In the genomic region with DNA sequence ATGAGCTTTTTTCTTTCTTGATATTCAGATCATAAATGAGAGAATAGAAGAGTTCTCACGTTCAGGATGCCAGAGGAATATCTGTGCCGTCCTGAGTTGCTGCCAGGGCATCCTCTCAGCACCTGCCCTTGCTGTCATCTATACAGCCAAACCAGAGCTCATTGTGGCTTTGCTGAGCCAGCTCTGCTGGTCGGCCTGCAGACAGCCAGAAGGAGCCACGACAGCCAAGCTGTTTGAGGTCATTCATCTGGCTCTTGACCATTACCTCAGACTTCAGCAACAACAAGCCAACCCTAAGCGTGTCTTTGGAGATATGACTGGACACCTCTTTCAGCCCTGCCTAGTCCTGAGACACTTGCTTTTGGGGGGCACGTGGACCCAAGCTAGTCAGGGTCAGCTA, we compare ENCODE assay signal across 27 mouse cellular contexts. TPM values are rescaled to one million over a fixed set of nuclear protein-coding genes. Genes with fewer than 3 reads are reported as not detected.
DNase-seq lines count a peak whose midpoint lies in the region; ATAC-seq and TF ChIP-seq lines count a peak whose summit lies in the region.
"Had no signal": no experiment of that assay in that cellular context is flagged by ENCODE, and none has a peak within 500 bp of the region (broad histone marks: within the 10 kb centered on the region; RNA-seq: fewer than 3 reads in every experiment).

No protein-coding gene starts in this region.

- no peak for TF ChIP-seq POLR2A in cerebellum, adult 2 months (IDR thresholded peaks at IDR 0.05; ENCODE audit: borderline replicate concordance, insufficient read depth, low read length)

- peak; percentile 26 for DNase-seq in gastrocnemius, adult 18-20 months (ENCODE audit: low spot score)
- DNase-seq in gastrocnemius, postnatal 10 days, result no peak
- peak; percentile 89 for DNase-seq in brain, adult 2 months (ENCODE audit: low read depth, low spot score)
- DNase-seq in cerebellum, adult 2 months, result peak; percentile 55 to 83
- peak; percentile 56 to 67 for DNase-seq in cerebellum, postnatal 14 days
- DNase-seq in frontal cortex, adult 2 months (ENCODE audit: extremely low spot score in 1 of 2, low spot score in 1 of 2), result no peak
- DNase-seq in forebrain, postnatal 0 days, result no peak
- DNase-seq: adrenal gland, adult 8-10 months; heart, adult 18-20 months; heart, postnatal 4 days; kidney, adult 11 months; kidney, postnatal 14 days; lung, embryonic 14.5 days; lung, postnatal 14 days; midbrain, embryonic 14.5 days had no signal

- peaks cover 52% of the 10 kb centered on the region for H3K36me3 ChIP-seq in forebrain, postnatal 0 days (ENCODE audit: insufficient read depth)
- peaks cover 78% of the 10 kb centered on the region for H3K36me3 ChIP-seq in forebrain, embryonic 15.5 days

- no peak overlapping the region for H3K9ac ChIP-seq in forebrain, postnatal 0 days
- H3K9ac ChIP-seq in forebrain, embryonic 15.5 days (replicated peaks), result no peak overlapping the region
- H3K9ac ChIP-seq: embryonic facial prominence, embryonic 13.5 days; hindbrain, embryonic 15.5 days; limb, embryonic 12.5 days; liver, embryonic 15.5 days; lung, embryonic 14.5 days had no signal

- peak overlapping the region; percentile 34; the same call in 1 of the 2 replicates for H3K27ac ChIP-seq in cerebellum, adult 2 months (ENCODE audit: insufficient read depth, low read length)
- no peak overlapping the region for H3K27ac ChIP-seq in forebrain, postnatal 0 days (ENCODE audit: low read depth, low read length)
- H3K27ac ChIP-seq in forebrain, embryonic 15.5 days (replicated peaks), result no peak overlapping the region
- H3K27ac ChIP-seq: embryonic facial prominence, embryonic 13.5 days; forebrain, embryonic 10.5 days; hindbrain, embryonic 15.5 days; layer of hippocampus, adult 2 months; left cerebral cortex, adult 2 months; limb, embryonic 12.5 days; liver, embryonic 15.5 days had no signal

- no peak for TF ChIP-seq CTCF in cerebellum, adult 2 months (IDR thresholded peaks at IDR 0.05; ENCODE audit: borderline replicate concordance, insufficient read depth, low read depth, low read length)
- no peak for TF ChIP-seq CTCF in forebrain, postnatal 0 days (IDR thresholded peaks at IDR 0.05; ENCODE audit: low read depth)

- H3K9me3 ChIP-seq in forebrain, postnatal 0 days (ENCODE audit: low read length), result no peaks in the 10 kb centered on the region
- no peaks in the 10 kb centered on the region for H3K9me3 ChIP-seq in forebrain, embryonic 15.5 days
- H3K9me3 ChIP-seq: embryonic facial prominence, embryonic 13.5 days; forebrain, embryonic 10.5 days; G1E; hindbrain, embryonic 15.5 days; limb, embryonic 12.5 days; liver, embryonic 15.5 days had no signal

- WGBS in cerebellum, adult 2 months, result 20% methylated on average over 6 of the region's 6 CpGs
- WGBS in forebrain, postnatal 0 days, result 91% methylated on average over 6 of the region's 6 CpGs
- 91% methylated on average over 6 of the region's 6 CpGs for WGBS in forebrain, embryonic 15.5 days

- H3K4me1 ChIP-seq in cerebellum, adult 2 months (ENCODE audit: control insufficient read depth, insufficient read depth, low read length), result peaks cover 8% of the 10 kb centered on the region
- no peaks in the 10 kb centered on the region for H3K4me1 ChIP-seq in forebrain, postnatal 0 days (ENCODE audit: insufficient read depth)
- no peaks in the 10 kb centered on the region for H3K4me1 ChIP-seq in forebrain, embryonic 15.5 days
- H3K4me1 ChIP-seq: forebrain, embryonic 10.5 days; limb, embryonic 12.5 days had no signal

- ATAC-seq in forebrain, postnatal 0 days, result no peak
- ATAC-seq in forebrain, embryonic 15.5 days (replicated peaks), result no peak
- ATAC-seq: forebrain, embryonic 16.5 days; inflammation-experienced regulatory T-cells, adult 6 months had no signal

- H3K27me3 ChIP-seq in cerebellum, adult 2 months (ENCODE audit: control insufficient read depth, insufficient read depth, low read length), result no peaks in the 10 kb centered on the region
- no peaks in the 10 kb centered on the region for H3K27me3 ChIP-seq in forebrain, postnatal 0 days (ENCODE audit: insufficient read depth, low read length)
- no peaks in the 10 kb centered on the region for H3K27me3 ChIP-seq in forebrain, embryonic 15.5 days
- H3K27me3 ChIP-seq: embryonic facial prominence, embryonic 13.5 days; hindbrain, embryonic 15.5 days; limb, embryonic 12.5 days; liver, embryonic 15.5 days had no signal

- no peak overlapping the region for H3K4me3 ChIP-seq in cerebellum, adult 2 months (replicated peaks; ENCODE audit: insufficient read depth, low read depth, low read length)
- no peak overlapping the region for H3K4me3 ChIP-seq in forebrain, postnatal 0 days (ENCODE audit: low read depth, low read length)
- no peak overlapping the region for H3K4me3 ChIP-seq in forebrain, embryonic 15.5 days
- H3K4me3 ChIP-seq: embryonic facial prominence, embryonic 13.5 days; forebrain, embryonic 10.5 days; hindbrain, embryonic 15.5 days; layer of hippocampus, adult 2 months; left cerebral cortex, adult 2 months; limb, embryonic 12.5 days; liver, embryonic 15.5 days had no signal

- H3K4me2 ChIP-seq in forebrain, postnatal 0 days (ENCODE audit: low read depth), result no peak overlapping the region
- no peak overlapping the region for H3K4me2 ChIP-seq in forebrain, embryonic 15.5 days (replicated peaks)
- H3K4me2 ChIP-seq: embryonic facial prominence, embryonic 13.5 days; heart, embryonic 11.5 days; hindbrain, embryonic 15.5 days; limb, embryonic 12.5 days; liver, embryonic 15.5 days; lung, embryonic 14.5 days had no signal

RNA-seq across cellular contexts. Expression of gene Urb2, which starts 6.5 kb away (rescaled TPM):
- total RNA-seq in gastrocnemius, adult 18-20 months (2021), result 1 to 10 TPM; 5.3 to 6.3 TPM
- total RNA-seq in gastrocnemius, postnatal 10 days (2021), result 1 to 10 TPM; 7.4 to 8.4 TPM
- polyA plus RNA-seq in cerebellum, adult 2 months (2012; rRNA removed), result 6.9 and 7.3 TPM in 2 replicates
- polyA plus RNA-seq in frontal cortex, adult 2 months (2012; rRNA removed), result 4.6 and 5.5 TPM in 2 replicates
- 12.7 and 14.8 TPM in 2 replicates for total RNA-seq in forebrain, postnatal 0 days (2014; rRNA removed)
- polyA plus RNA-seq in forebrain, postnatal 0 days (2015; fragmentation: Nextera tagmentation; extraction: Ambion mirVana), result 1.2 and 1.8 TPM in 2 replicates
- 3.7 and 3.8 TPM in 2 replicates for polyA plus RNA-seq in forebrain, embryonic 15.5 days (2015; fragmentation: Nextera tagmentation; extraction: Ambion mirVana)

RNA-seq across cellular contexts. Expression of gene Taf5l, which starts 6.6 kb away (rescaled TPM):
- total RNA-seq in gastrocnemius, adult 18-20 months (2021), result 10 to 100 TPM; 11.9 to 13.8 TPM
- total RNA-seq in gastrocnemius, postnatal 10 days (2021), result 10 to 100 TPM; 15.5 to 15.6 TPM
- polyA plus RNA-seq in cerebellum, adult 2 months (2012; rRNA removed), result 18.9 TPM in 2 replicates
- 15.2 and 17.7 TPM in 2 replicates for polyA plus RNA-seq in frontal cortex, adult 2 months (2012; rRNA removed)
- 33.3 and 39.8 TPM in 2 replicates for total RNA-seq in forebrain, postnatal 0 days (2014; rRNA removed)
- 24.4 and 26.7 TPM in 2 replicates for polyA plus RNA-seq in forebrain, postnatal 0 days (2015; fragmentation: Nextera tagmentation; extraction: Ambion mirVana)
- 30.5 and 31.4 TPM in 2 replicates for polyA plus RNA-seq in forebrain, embryonic 15.5 days (2015; fragmentation: Nextera tagmentation; extraction: Ambion mirVana)

RNA-seq across cellular contexts. Expression of gene Abcb10, which starts 44.9 kb away (rescaled TPM):
- 10 to 100 TPM; 16.5 to 17.5 TPM for total RNA-seq in gastrocnemius, adult 18-20 months (2021)
- 10 to 100 TPM; 13.2 to 13.3 TPM for total RNA-seq in gastrocnemius, postnatal 10 days (2021)
- 21.0 and 22.0 TPM in 2 replicates for polyA plus RNA-seq in cerebellum, adult 2 months (2012; rRNA removed)
- 14.5 and 18.4 TPM in 2 replicates for polyA plus RNA-seq in frontal cortex, adult 2 months (2012; rRNA removed)
- 33.7 and 35.4 TPM in 2 replicates for total RNA-seq in forebrain, postnatal 0 days (2014; rRNA removed)
- 8.3 and 10.4 TPM in 2 replicates for polyA plus RNA-seq in forebrain, postnatal 0 days (2015; fragmentation: Nextera tagmentation; extraction: Ambion mirVana)
- 10.6 and 10.7 TPM in 2 replicates for polyA plus RNA-seq in forebrain, embryonic 15.5 days (2015; fragmentation: Nextera tagmentation; extraction: Ambion mirVana)

Comparison
In these comparisons a context has a peak if more than half of its experiments do, and no peak if none do; other contexts are left out.
1. DNase-seq: peak in gastrocnemius, adult 18-20 months (single experiment), brain, adult 2 months (single experiment), cerebellum, adult 2 months (2 of 2) and cerebellum, postnatal 14 days (2 of 2); none in gastrocnemius, postnatal 10 days (single experiment), frontal cortex, adult 2 months (0 of 2) and forebrain, postnatal 0 days (single experiment).